Mouse (Mus musculus): ENCODE data around the gene Cnn2. TPM values are rescaled to one million over a fixed set of nuclear protein-coding genes. Genes with fewer than 3 reads are reported as not detected.
A peak's percentile ranks its signal among the peaks of the same experiment; 100 is the strongest.
"Not testable (repeated sequence)": the region's sequence is repeated elsewhere in the genome, so short reads cannot be mapped to it uniquely, and the experiment has no call there.

The Cnn2 gene
- polyA plus RNA-seq, 1 experiment = 55.5 TPM

DNA sequence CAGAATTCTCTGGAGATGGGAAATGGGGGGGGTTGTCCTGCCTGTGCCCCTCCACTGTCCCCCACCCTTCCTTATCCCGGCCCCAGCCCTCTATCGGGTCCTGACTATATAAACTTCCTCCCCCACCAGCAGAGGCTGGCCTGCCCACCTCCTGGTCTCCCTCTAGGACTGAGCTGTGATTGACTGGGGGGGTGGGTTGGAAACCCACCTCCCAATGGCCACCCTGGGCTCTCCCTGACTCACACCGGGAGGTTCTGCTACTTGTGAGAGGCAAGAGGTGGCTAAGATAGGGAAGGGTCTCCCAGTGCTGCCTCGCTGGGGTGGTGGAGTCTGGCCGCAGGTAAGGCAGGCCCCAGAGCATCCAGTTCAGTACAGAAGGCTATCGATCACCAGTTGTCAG lies 40.9 kb upstream of the Cnn2 start:
- no peak overlapping the region for H3K27ac ChIP-seq (ENCODE audit: insufficient read depth, low read depth, low read length)
- TF ChIP-seq CTCF (conservative IDR thresholded peaks at IDR 0.05; ENCODE audit: insufficient read depth, insufficient read length, low read depth, low read length) (no peak), POLR2A (IDR thresholded peaks at IDR 0.05; ENCODE audit: low read depth, low read length) (no peak)
- no peaks in the 10 kb centered on the region for H3K27me3 ChIP-seq (replicated peaks; ENCODE audit: control insufficient read depth, insufficient read depth, low read length)
- WGBS = 79% methylated on average over 6 of the region's 6 CpGs
- H3K4me1 ChIP-seq (ENCODE audit: control insufficient read depth, insufficient read depth, low read length) = peaks cover 20% of the 10 kb centered on the region; the same call in 1 of the 2 replicates
- no peaks in the 10 kb centered on the region for H3K36me3 ChIP-seq (ENCODE audit: control insufficient read depth, insufficient read depth, low read length)
- H3K4me3 ChIP-seq (ENCODE audit: insufficient read depth, low read depth, low read length) = no peak overlapping the region
- DNase-seq = no peak

DNA sequence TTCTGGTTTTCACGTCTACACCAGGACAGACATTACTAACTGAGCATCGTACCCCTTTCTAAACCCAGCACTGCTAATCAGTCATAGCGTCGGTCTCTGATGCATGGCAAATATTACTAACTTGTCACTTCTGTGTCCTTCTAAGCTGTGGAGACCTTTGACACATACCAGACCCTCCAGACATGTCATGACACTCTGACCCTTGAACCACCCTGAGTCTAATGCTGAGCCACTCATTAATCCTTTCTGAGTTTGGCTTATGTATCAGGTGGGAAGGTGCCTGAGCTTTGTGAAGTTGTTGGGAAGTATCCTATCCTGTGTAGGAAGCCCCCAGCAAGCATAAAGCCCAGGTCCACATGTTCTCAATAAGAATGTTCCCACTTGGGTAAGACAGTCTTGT lies 38.5 kb upstream of the Cnn2 start:
- DNase-seq = peak; percentile 73
- H3K4me3 ChIP-seq (ENCODE audit: insufficient read depth, low read depth, low read length) = no peak overlapping the region
- peaks cover 14% of the 10 kb centered on the region; the same call in 1 of the 2 replicates for H3K4me1 ChIP-seq (ENCODE audit: control insufficient read depth, insufficient read depth, low read length)
- H3K27ac ChIP-seq (ENCODE audit: insufficient read depth, low read depth, low read length) = no peak overlapping the region
- no peaks in the 10 kb centered on the region for H3K36me3 ChIP-seq (ENCODE audit: control insufficient read depth, insufficient read depth, low read length)
- TF ChIP-seq CTCF (conservative IDR thresholded peaks at IDR 0.05; ENCODE audit: insufficient read depth, insufficient read length, low read depth, low read length) = no peak
- no peak for TF ChIP-seq POLR2A (IDR thresholded peaks at IDR 0.05; ENCODE audit: low read depth, low read length)
- no peaks in the 10 kb centered on the region for H3K27me3 ChIP-seq (replicated peaks; ENCODE audit: control insufficient read depth, insufficient read depth, low read length)
- 67% methylated on average over 4 of the region's 4 CpGs for WGBS

DNA sequence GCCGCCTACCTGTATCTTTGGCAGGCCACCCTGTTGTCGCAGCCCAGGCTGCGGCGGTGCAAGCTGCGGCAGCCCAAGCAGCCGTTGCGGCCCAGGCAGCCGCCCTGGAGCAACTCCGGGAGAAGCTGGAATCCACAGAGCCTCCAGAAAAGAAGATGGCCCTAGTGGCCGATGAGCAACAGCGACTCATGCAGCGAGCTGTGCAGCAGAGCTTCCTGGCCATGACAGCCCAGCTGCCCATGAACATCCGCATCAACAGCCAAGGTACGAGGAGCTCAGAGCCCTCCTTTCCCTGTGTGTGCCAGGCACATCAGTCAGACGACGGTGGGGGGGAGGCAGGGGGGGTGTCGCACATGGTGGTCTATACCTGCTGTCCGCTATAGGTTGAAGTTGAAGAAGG lies 37.7 kb upstream of the Cnn2 start:
- Histone ChIP-seq H3K27me3 (replicated peaks; ENCODE audit: control insufficient read depth, insufficient read depth, low read length) (no peaks in the 10 kb centered on the region), H3K4me1 (ENCODE audit: control insufficient read depth, insufficient read depth, low read length) (peaks cover 10% of the 10 kb centered on the region; the same call in 1 of the 2 replicates), H3K4me3 (ENCODE audit: insufficient read depth, low read depth, low read length) (no peak overlapping the region), H3K27ac (ENCODE audit: insufficient read depth, low read depth, low read length) (no peak overlapping the region), H3K36me3 (ENCODE audit: control insufficient read depth, insufficient read depth, low read length) (no peaks in the 10 kb centered on the region)
- DNase-seq = no peak
- 82% methylated on average over 18 of the region's 18 CpGs for WGBS
- no peak for TF ChIP-seq POLR2A (IDR thresholded peaks at IDR 0.05; ENCODE audit: low read depth, low read length)
- TF ChIP-seq CTCF (conservative IDR thresholded peaks at IDR 0.05; ENCODE audit: insufficient read depth, insufficient read length, low read depth, low read length) = no peak

DNA sequence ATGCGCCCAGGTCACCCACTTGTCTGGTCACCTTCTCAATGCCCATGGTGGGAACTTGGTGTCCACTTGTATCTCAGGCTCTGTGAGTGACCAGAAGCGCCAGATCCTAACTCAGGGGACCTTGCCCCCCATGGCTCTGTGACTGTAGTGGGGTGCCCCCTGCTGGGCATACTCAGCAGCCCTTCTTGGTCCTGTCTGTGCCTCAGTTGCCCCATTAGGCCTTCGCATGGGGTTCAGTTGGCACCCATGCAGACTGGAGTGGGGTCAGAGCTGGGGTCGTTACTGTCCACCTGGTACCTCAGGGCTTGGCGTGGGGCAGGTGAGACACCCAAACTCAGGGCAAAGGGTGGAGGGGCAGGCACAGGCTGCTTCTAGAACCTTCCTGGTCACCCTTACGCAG lies 34.4 kb upstream of the Cnn2 start:
- peak; percentile 58 for DNase-seq
- no peak overlapping the region for H3K4me3 ChIP-seq (ENCODE audit: insufficient read depth, low read depth, low read length)
- no peak overlapping the region for H3K27ac ChIP-seq (ENCODE audit: insufficient read depth, low read depth, low read length)
- H3K36me3 ChIP-seq (ENCODE audit: control insufficient read depth, insufficient read depth, low read length) = no peaks in the 10 kb centered on the region
- peaks cover 10% of the 10 kb centered on the region; the same call in 1 of the 2 replicates for H3K4me1 ChIP-seq (ENCODE audit: control insufficient read depth, insufficient read depth, low read length)
- WGBS = 72% methylated on average over 6 of the region's 6 CpGs
- TF ChIP-seq POLR2A (IDR thresholded peaks at IDR 0.05; ENCODE audit: low read depth, low read length) (no peak), CTCF (conservative IDR thresholded peaks at IDR 0.05; ENCODE audit: insufficient read depth, insufficient read length, low read depth, low read length) (peak; percentile 69)
- no peaks in the 10 kb centered on the region for H3K27me3 ChIP-seq (replicated peaks; ENCODE audit: control insufficient read depth, insufficient read depth, low read length)

DNA sequence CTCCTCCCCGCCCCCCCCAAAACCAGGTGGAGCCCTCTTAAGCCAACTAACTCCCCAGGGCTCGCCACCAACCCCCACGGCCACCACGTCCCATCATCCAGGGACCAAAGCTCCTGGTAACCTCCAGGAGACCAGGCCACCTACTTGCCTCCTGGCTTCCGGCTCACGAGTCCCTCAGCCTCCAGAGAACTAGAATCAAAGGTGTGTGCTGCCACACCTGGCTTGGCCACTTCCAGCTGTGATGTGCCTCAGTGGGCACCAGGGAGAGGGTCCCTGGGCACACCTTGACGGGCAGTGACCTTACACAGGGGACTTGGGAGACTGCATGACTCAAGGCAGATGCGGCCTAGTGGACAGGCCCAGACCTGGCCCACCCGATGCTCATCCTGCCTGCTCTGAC lies 32.7 kb upstream of the Cnn2 start:
- H3K4me3 ChIP-seq (ENCODE audit: insufficient read depth, low read depth, low read length) = no peak overlapping the region
- no peaks in the 10 kb centered on the region for H3K27me3 ChIP-seq (replicated peaks; ENCODE audit: control insufficient read depth, insufficient read depth, low read length)
- TF ChIP-seq CTCF (conservative IDR thresholded peaks at IDR 0.05; ENCODE audit: insufficient read depth, insufficient read length, low read depth, low read length) = no peak
- no peak for TF ChIP-seq POLR2A (IDR thresholded peaks at IDR 0.05; ENCODE audit: low read depth, low read length)
- H3K27ac ChIP-seq (ENCODE audit: insufficient read depth, low read depth, low read length) = no peak overlapping the region
- no peaks in the 10 kb centered on the region for H3K36me3 ChIP-seq (ENCODE audit: control insufficient read depth, insufficient read depth, low read length)
- no peak for DNase-seq
- H3K4me1 ChIP-seq (ENCODE audit: control insufficient read depth, insufficient read depth, low read length) = peaks cover 3% of the 10 kb centered on the region; the same call in 1 of the 2 replicates
- WGBS = 83% methylated on average over 9 of the region's 9 CpGs

DNA sequence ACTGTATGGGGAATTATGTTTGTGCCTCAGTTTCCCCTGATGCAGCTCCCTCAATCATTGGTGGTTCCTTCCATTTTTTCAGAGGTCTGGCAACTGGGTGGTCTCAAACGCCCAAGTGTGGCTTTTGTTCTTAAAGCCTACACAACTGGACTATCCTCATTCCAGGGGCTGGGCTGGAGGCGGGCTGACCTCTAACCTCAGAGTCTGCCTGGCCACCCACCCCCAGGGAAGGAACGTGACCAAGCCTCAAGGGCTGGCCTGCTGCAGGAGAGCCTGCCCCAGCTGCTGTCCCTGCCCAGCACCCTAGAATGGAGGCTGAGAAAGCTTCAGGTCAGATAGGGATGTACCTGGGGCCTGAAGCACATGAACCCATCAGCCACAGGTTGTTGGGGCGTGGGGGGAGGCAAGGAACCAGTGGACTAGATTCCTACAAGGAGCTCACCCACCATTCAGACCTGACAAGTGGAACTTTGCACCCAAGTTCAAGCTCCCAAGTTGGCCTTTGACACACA lies 31.7 kb upstream of the Cnn2 start:
- Histone ChIP-seq H3K36me3 (ENCODE audit: control insufficient read depth, insufficient read depth, low read length) (no peaks in the 10 kb centered on the region), H3K27me3 (replicated peaks; ENCODE audit: control insufficient read depth, insufficient read depth, low read length) (no peaks in the 10 kb centered on the region), H3K4me1 (ENCODE audit: control insufficient read depth, insufficient read depth, low read length) (peaks cover 5% of the 10 kb centered on the region; the same call in 1 of the 2 replicates), H3K27ac (ENCODE audit: insufficient read depth, low read depth, low read length) (no peak overlapping the region), H3K4me3 (ENCODE audit: insufficient read depth, low read depth, low read length) (no peak overlapping the region)
- 59% methylated on average over 4 of the region's 4 CpGs for WGBS
- TF ChIP-seq POLR2A (IDR thresholded peaks at IDR 0.05; ENCODE audit: low read depth, low read length) = no peak
- DNase-seq = no peak

DNA sequence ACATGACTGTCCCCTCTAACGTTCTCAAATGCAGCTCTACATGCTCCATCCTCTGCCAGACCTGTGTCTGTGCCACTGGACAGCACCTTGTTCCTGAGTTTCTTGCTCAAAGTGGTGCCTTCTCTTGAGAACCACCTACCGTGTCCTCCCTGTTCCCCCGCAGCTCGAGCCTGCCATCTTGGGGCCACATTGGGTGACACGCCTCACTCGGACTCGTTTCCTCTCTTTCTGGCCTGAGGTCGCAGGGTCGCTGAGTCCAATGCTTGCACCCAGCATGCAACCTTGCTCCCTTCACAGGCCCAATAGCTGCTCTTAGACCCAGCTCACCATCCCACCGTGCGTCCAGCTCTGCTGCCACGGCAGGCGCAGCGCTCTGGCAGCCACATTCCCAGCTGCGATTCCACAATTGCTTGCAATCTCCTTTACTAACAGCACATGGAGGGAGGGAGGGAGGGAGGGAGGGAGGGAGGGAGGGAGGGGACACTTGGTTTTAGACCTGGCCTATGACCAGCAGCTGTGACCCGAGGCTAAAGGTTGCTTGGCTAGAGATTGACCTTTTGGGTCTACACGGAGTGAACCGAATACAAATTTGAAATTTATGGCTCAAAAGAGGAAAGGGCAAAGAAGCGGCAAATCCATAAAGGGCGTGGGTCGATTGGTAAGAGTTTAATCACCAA lies 30.1 kb upstream of the Cnn2 start:
- WGBS = 6% methylated on average over 21 of the region's 21 CpGs
- Histone ChIP-seq H3K4me1 (ENCODE audit: control insufficient read depth, insufficient read depth, low read length) (peaks cover 5% of the 10 kb centered on the region; the same call in 1 of the 2 replicates), H3K4me3 (ENCODE audit: insufficient read depth, low read depth, low read length) (no peak overlapping the region), H3K27me3 (replicated peaks; ENCODE audit: control insufficient read depth, insufficient read depth, low read length) (no peaks in the 10 kb centered on the region), H3K36me3 (ENCODE audit: control insufficient read depth, insufficient read depth, low read length) (no peaks in the 10 kb centered on the region), H3K27ac (ENCODE audit: insufficient read depth, low read depth, low read length) (peak overlapping the region; percentile 22; the same call in 1 of the 2 replicates)
- peak; percentile 92 for DNase-seq
- TF ChIP-seq POLR2A (IDR thresholded peaks at IDR 0.05; ENCODE audit: low read depth, low read length) = no peak
- peak; percentile 99; the same call in 1 of the 2 replicates for TF ChIP-seq CTCF (conservative IDR thresholded peaks at IDR 0.05; ENCODE audit: insufficient read depth, insufficient read length, low read depth, low read length)

DNA sequence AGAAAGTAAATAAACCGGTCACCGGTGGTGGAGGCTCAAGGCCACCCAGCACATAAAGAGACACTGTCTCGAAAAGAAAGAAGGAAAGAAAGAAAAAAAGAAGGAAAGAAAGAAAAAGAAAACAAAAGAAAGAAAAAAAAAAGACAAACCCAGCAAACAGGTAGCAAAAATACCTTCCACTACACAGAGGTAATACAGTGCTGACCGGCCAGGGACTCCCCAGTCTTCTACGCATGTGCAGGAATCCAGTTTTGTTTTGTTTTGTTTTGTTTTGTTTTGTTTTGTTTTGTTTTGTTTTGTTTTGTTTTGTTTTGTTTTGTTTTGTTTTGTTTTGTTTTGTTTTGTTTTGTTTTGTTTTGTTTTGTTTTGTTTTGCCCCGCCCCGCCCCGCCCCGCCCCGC lies 29.0 kb upstream of the Cnn2 start:
- H3K27me3 ChIP-seq (replicated peaks; ENCODE audit: control insufficient read depth, insufficient read depth, low read length); H3K4me3 ChIP-seq (ENCODE audit: insufficient read depth, low read depth, low read length); H3K4me1 ChIP-seq (ENCODE audit: control insufficient read depth, insufficient read depth, low read length); DNase-seq; H3K36me3 ChIP-seq (ENCODE audit: control insufficient read depth, insufficient read depth, low read length): not testable (repeated sequence)
- 22% methylated on average over 10 of the region's 10 CpGs for WGBS
- peak overlapping the region; percentile 15; the same call in 1 of the 2 replicates for H3K27ac ChIP-seq (ENCODE audit: insufficient read depth, low read depth, low read length)

Measured in kidney, adult 2 months (tissue).